Mouse (Mus musculus) heart, embryonic 14.5 days (tissue): ENCODE measurements around the gene Eif3l. TPM values are rescaled to one million over a fixed set of nuclear protein-coding genes. Genes with fewer than 3 reads are reported as not detected.

Source experiments
- ATAC-seq: fragments of 200-750 bp; cut with Nextera tagmentation; 2 replicates; pipeline ENCODE4 v1.8.0; 2017; ENCODE audit warnings: low read depth, moderate TSS enrichment; ENCODE audit not compliant: insufficient number of reproducible peaks, insufficient read depth, low FRiP score
- H3K27ac ChIP-seq, 2 experiments: fragments of 200-500 bp in 1 of 2; fragments of 300-500 bp in 1 of 2; sonication (generic) in 1 of 2; replicated peaks in 1 of 2; 2 replicates each; pipeline ENCODE4 v1.5.1; 2012 to 2014; ENCODE audit warnings: low read depth in 2 of 2, low read length in 2 of 2, control low read depth in 1 of 2, mild to moderate bottlenecking in 1 of 2, mixed read lengths in 1 of 2; ENCODE audit not compliant: control insufficient read depth in 1 of 2, insufficient read depth in 1 of 2
- H3K27me3 ChIP-seq: fragments of 300-500 bp; sonication (generic); 2 replicates; pipeline ENCODE4 v1.6.1; 2014; ENCODE audit warnings: mild to moderate bottlenecking, low read length, control low read depth; ENCODE audit not compliant: control insufficient read depth, insufficient read depth
- H3K36me3 ChIP-seq: fragments of 300-500 bp; sonication (generic); 2 replicates; pipeline ENCODE4 v1.6.1; 2014; ENCODE audit warnings: mild to moderate bottlenecking, control low read depth, low read length, mixed read lengths; ENCODE audit not compliant: control insufficient read depth, insufficient read depth
- H3K4me1 ChIP-seq, 2 experiments: fragments of 200-500 bp in 1 of 2; fragments of 300-500 bp in 1 of 2; sonication (generic) in 1 of 2; 2 replicates each; pipeline ENCODE4 v1.6.1; 2012 to 2014; ENCODE audit warnings: low read length in 2 of 2, control low read depth in 1 of 2, mixed read lengths in 1 of 2; ENCODE audit not compliant: control insufficient read depth in 2 of 2, insufficient read depth in 2 of 2
- H3K4me2 ChIP-seq: fragments of 300-500 bp; sonication (generic); 2 replicates; pipeline ENCODE4 v1.6.1; 2014; ENCODE audit warnings: mild to moderate bottlenecking, low read length
- H3K4me3 ChIP-seq, 2 experiments: fragments of 200-500 bp in 1 of 2; fragments of 300-500 bp in 1 of 2; sonication (generic) in 1 of 2; 2 replicates each; pipeline ENCODE4 v1.5.1; 2012 to 2014; ENCODE audit warnings: low read length in 2 of 2, mild to moderate bottlenecking in 2 of 2, control low read depth in 1 of 2, low read depth in 1 of 2, moderate library complexity in 1 of 2; ENCODE audit not compliant: control insufficient read depth in 1 of 2, insufficient read depth in 1 of 2
- H3K9ac ChIP-seq: fragments of 300-500 bp; sonication (generic); 2 replicates; pipeline ENCODE4 v1.6.1; 2014; ENCODE audit warnings: mild to moderate bottlenecking, low read length
- H3K9me3 ChIP-seq: fragments of 300-500 bp; sonication (generic); 2 replicates; pipeline ENCODE4 v1.6.1; 2016; ENCODE audit warnings: low read length, control low read depth; ENCODE audit not compliant: control insufficient read depth
- WGBS: fragments of 180-500 bp; shearing (Covaris S2); extraction: QIAGEN DNeasy Blood & Tissue Kit; methylation state at CpG from one replicate; pipeline ENCODE4 v1.1.7; 2014; 5-methylcytosine and 5-hydroxymethylcytosine counted together
- polyA plus RNA-seq: library from polyadenylated mRNA; unstranded; fragments of >200 nt; fragmentation: Nextera tagmentation; extraction: Ambion mirVana; gene quantifications from 2 replicates; pipeline ENCODE4 v1.2.1, GENCODE M21; 2014

Gene Eif3l
- polyA plus RNA-seq, 1 experiment from 2014 or later, result 153 TPM

DNA sequence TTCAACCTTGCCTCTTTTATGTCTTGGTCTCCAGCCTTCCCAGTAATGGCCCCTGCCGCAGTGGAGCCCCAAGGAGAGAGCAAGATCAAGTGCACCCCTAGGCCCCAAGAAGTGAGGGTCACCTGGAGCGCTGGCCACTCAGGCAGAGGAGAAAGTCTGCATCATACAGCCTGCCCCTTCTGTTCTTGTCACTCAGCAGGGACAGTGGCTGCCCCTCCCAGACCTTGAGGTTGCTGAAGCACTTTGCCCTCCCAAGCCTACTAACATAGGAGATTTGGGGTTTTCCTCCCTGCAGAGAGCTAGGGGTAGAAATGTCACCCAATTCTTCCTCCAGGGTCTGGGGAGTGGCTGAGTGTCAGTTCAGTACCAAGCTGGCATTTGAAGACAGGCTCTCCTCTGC lies 22.6 kb upstream of the Eif3l start:
- H3K9me3 ChIP-seq, result no peaks in the 10 kb centered on the region
- H3K27me3 ChIP-seq, result no peaks in the 10 kb centered on the region
- no peak for ATAC-seq
- no peak overlapping the region for H3K27ac ChIP-seq
- H3K4me1 ChIP-seq, result peaks cover 0 to 3% of the 10 kb centered on the region in 2 experiments; a peak in 1 of 4 replicates
- peaks cover 49% of the 10 kb centered on the region for H3K36me3 ChIP-seq
- no peak overlapping the region for H3K4me3 ChIP-seq
- H3K4me2 ChIP-seq, result no peak overlapping the region
- WGBS, result 78% methylated on average over 2 of the region's 2 CpGs
- no peak overlapping the region for H3K9ac ChIP-seq

DNA sequence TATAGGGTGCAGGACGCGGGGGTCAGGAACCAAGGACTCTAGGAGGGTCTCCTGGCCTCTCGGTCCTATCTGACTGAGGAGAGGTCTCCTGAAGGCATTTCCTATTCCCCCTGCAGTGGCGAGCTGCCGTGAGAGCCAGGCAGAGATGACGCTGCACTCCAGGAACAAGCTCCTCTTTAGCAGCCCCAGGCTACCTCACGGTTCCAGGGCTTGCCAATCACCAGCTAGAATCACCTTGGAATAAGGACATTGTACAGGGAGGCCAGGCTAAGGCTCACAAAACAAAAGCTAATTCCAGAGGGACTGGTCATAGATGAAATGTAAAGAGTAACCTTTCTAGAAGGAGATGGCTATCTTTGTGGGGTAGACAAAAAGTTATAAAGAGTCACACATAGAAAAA lies 18.4 kb upstream of the Eif3l start:
- Histone ChIP-seq H3K27me3 (no peaks in the 10 kb centered on the region), H3K9ac (no peak overlapping the region), H3K27ac (no peak overlapping the region), H3K36me3 (peaks cover 85% of the 10 kb centered on the region), H3K4me3 (no peak overlapping the region), H3K4me2 (no peak overlapping the region), H3K9me3 (no peaks in the 10 kb centered on the region), H3K4me1 (peaks cover 0 to 8% of the 10 kb centered on the region in 2 experiments; a peak in 2 of 4 replicates)
- 89% methylated on average over 7 of the region's 7 CpGs for WGBS
- no peak for ATAC-seq

DNA sequence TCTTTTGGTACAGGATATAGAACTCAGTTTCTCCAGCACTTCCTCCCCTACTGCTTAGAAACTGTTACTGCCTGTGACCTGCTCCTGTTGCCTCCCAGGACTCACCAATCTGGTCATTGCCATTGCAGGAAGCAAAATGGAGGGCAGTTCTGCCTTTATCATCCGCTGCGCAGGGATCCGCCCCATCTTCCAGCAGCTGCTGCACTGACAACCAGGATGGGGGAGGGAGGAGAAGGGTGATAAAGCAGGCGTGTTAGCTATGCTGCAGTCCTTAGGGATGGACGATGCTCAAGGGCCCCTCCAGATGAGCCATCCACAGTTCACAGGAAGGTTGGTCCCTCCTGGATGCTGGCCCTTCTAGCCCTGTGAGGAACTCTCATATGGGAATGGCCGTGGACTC lies 17.1 kb upstream of the Eif3l start:
- no peaks in the 10 kb centered on the region for H3K27me3 ChIP-seq
- H3K36me3 ChIP-seq, result peaks cover 82% of the 10 kb centered on the region
- no peak overlapping the region for H3K4me3 ChIP-seq
- no peak for ATAC-seq
- H3K27ac ChIP-seq, result no peak overlapping the region
- H3K4me2 ChIP-seq, result no peak overlapping the region
- H3K9me3 ChIP-seq, result no peaks in the 10 kb centered on the region
- peaks cover 0 to 13% of the 10 kb centered on the region in 2 experiments; a peak in 2 of 4 replicates for H3K4me1 ChIP-seq
- WGBS, result 72% methylated on average over 6 of the region's 6 CpGs
- H3K9ac ChIP-seq, result no peak overlapping the region

GRCm38 (mm10) chr15:79060887-79061565 lies 14.0 kb upstream of the Eif3l start:
- H3K4me2 ChIP-seq, result peak overlapping the region; percentile 89
- WGBS, result 70% methylated on average over 14 of the region's 14 CpGs
- peak overlapping the region; percentile 90; the same call in 1 of the 2 replicates for H3K9ac ChIP-seq
- H3K27me3 ChIP-seq, result no peaks in the 10 kb centered on the region
- ATAC-seq, result no peak
- peaks cover 0 to 13% of the 10 kb centered on the region in 2 experiments; a peak in 2 of 4 replicates for H3K4me1 ChIP-seq
- H3K36me3 ChIP-seq, result peaks cover 50% of the 10 kb centered on the region
- H3K9me3 ChIP-seq, result no peaks in the 10 kb centered on the region
- no peak overlapping the region for H3K4me3 ChIP-seq
- no peak overlapping the region for H3K27ac ChIP-seq

GRCm38 (mm10) chr15:79062376-79063159 lies 12.4 kb upstream of the Eif3l start, which contains the start of gene Ankrd54:
Ankrd54 (minus strand) TSS chr15:79062893.
- peak within 1 kb of the TSS; percentile 77 to 93 for H3K4me3 ChIP-seq
- peak within 1 kb of the TSS; percentile 90 for H3K9ac ChIP-seq
- peak within 1 kb of the TSS; percentile 64 to 77 for H3K27ac ChIP-seq
- H3K4me2 ChIP-seq, result peak within 1 kb of the TSS; percentile 89
- H3K9me3 ChIP-seq, result no peaks in the 10 kb centered on the region
- peak; percentile 100 for ATAC-seq
- peaks cover 35% of the 10 kb centered on the region for H3K36me3 ChIP-seq
- no peaks in the 10 kb centered on the region for H3K27me3 ChIP-seq
- under 1% methylated on average over 79 of the region's 80 CpGs for WGBS
- peaks cover 0 to 13% of the 10 kb centered on the region in 2 experiments; a peak in 2 of 4 replicates for H3K4me1 ChIP-seq

DNA sequence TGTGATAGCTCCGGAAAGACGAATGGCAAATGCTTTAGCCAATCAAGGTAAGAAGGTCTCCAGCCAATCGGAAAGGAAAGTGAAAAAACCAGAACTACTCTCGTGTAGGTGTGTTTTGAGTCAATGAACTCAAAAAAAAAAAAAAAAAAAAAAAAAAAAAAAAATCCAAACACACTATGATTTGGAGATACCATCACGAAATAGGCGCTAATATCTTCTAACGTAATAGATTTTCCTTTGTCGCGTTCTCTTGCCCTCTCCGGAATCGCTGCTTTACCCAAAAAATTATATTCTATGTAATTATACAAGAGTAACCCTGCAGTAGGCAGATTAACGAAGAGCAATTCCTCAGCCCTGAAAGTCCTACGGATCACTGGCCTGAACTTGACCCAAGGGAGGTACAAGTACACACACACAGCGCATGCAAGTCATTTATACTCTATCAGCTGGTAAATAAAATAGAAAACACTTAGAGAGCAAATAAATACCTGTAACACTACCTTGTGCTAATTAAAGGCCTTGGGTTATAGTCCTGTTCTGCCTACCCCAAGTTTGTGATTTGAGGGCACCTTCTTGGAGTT lies 11.7 kb upstream of the Eif3l start:
- Histone ChIP-seq H3K4me3 (peak overlapping the region; percentile 11 to 33; a peak in 3 of 4 replicates), H3K27ac (0 out of 4 replicates have a peak overlapping the region, but pooled peaks of 1 of the 2 experiments have one; percentile 19), H3K4me2 (peak overlapping the region; percentile 71), H3K36me3 (peaks cover 28% of the 10 kb centered on the region), H3K9me3 (no peaks in the 10 kb centered on the region), H3K9ac (peak overlapping the region; percentile 68), H3K27me3 (no peaks in the 10 kb centered on the region), H3K4me1 (peaks cover 0 to 13% of the 10 kb centered on the region in 2 experiments; a peak in 2 of 4 replicates)
- 9% methylated on average over 14 of the region's 14 CpGs for WGBS
- no peak for ATAC-seq

DNA sequence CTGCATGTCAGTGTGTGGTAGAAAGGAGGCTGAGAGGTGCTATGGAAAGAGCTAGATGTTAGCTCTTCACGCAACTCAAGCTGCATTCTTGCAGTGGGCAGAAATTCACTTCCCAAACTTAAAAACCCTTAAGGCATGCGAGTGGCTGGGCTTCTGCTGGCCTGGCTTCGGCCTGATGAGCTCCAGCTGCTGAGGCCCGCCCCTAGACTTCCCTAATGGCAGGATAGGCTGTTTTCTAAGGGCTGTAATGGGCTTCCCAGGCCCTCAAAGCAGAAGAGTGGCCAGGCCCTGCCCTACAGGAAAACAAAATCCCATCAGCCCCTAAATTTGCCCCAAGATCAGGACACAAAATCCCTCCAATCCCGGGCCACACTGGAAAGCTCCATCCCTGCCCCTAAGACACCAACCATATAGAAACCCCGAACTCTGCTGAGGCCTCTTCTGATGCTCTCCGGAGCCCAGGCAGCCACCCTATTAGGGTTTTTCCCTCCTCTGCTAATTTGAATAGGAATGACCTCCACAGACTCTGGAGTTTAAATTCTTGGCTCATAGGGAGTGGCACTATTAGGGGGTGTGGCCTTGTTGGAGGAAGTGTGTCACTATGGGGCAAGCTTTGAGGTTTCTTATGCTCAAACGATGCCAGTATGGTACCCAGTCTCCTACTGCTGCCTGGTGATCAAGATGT lies 9.8 kb upstream of the Eif3l start:
- 38% methylated on average over 8 of the region's 8 CpGs for WGBS
- no peak overlapping the region for H3K9ac ChIP-seq
- no peak overlapping the region for H3K4me3 ChIP-seq
- no peak for ATAC-seq
- H3K4me2 ChIP-seq, result no peak overlapping the region
- H3K9me3 ChIP-seq, result no peaks in the 10 kb centered on the region
- H3K36me3 ChIP-seq, result peaks cover 8% of the 10 kb centered on the region
- H3K27me3 ChIP-seq, result no peaks in the 10 kb centered on the region
- no peak overlapping the region for H3K27ac ChIP-seq
- H3K4me1 ChIP-seq, result peaks cover 2 to 13% of the 10 kb centered on the region in 2 experiments; a peak in 2 of 4 replicates
